Mouse (Mus musculus) thymus, postnatal 10 days (tissue): ENCODE results near the gene Srgn.
"Not testable (repeated sequence)": the region's sequence is repeated elsewhere in the genome, so short reads cannot be mapped to it uniquely, and the experiment has no call there.

Experiments used
- DNase-seq, 2 experiments: peaks; one replicate each; pipeline ENCODE4 v3.0.0; 2021; ENCODE audit warnings: low spot score in 2 of 2

Gene Srgn

GRCm38 (mm10) chr10:62485878-62486582 lies 41.2 kb downstream of the Srgn start:
- DNase-seq: no peak

- no peak for DNase-seq
Measured at GRCm38 (mm10) chr10:62481108-62481852, 46.0 kb downstream of the Srgn start.

DNA sequence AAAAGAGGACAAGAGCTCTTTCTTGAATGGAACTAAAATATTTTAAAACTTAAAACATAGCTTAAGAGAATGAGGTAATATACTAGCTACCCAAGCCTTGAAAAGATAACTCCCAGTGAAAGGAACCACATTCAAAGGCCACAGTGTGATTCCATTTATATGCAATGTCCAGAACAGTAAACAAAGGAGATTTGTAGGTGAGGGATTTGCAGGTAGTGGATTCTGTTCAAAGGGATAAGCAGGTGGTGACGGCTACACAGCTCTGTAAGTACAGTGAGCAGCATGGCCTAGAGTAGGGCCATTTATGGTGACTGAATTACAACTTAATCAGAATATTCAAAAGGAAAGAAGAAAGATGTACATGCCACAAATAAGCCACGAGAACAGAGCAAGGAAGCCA lies 50.3 kb downstream of the Srgn start:
- no peak for DNase-seq

GRCm38 (mm10) chr10:62474944-62475343 lies 52.3 kb downstream of the Srgn start:
- no peak for DNase-seq

GRCm38 (mm10) chr10:62471105-62471504 lies 56.1 kb downstream of the Srgn start:
- DNase-seq: no peak

DNA sequence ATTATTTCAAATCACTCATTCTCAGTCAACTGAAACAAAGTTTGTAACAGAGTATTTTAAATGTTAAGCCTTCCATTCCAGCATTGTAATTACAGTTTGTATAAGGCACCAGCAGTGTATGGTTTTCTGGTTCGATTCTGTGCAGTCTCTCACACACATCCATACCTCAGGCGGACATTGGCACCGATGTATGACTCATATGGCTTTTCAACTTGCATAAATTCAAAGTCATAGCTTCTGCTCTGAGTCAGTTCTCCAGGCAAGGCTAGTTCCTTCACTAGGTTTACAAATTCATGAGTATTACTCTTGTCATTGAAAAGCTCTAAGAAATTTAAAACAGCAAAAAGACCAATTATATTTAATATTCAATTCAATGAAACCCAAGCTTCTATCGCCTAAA lies 57.5 kb downstream of the Srgn start:
- DNase-seq: no peak

GRCm38 (mm10) chr10:62461321-62461720 lies 65.9 kb downstream of the Srgn start:
- no peak for DNase-seq

GRCm38 (mm10) chr10:62452001-62452400 lies 75.2 kb downstream of the Srgn start:
- DNase-seq: not testable (repeated sequence)

GRCm38 (mm10) chr10:62450280-62450640 lies 77.0 kb downstream of the Srgn start:
- no peak for DNase-seq

- peak; percentile 72 to 89 for DNase-seq
Measured at GRCm38 (mm10) chr10:62449364-62450279, 77.6 kb downstream of the Srgn start, which contains the start of the genes 4930507D05Rik and Supv3l1. TSS of gene 4930507D05Rik (plus strand) at chr10:62449489. TSS of gene Supv3l1 (minus strand) at chr10:62449738.
